Mouse (Mus musculus) heart, postnatal 0 days (tissue): ENCODE measurements at regions not wholly inside any gene's neighbourhood (a gene's known extent, or its start where the extent isn't known, plus 50 kb on each side); places are given as distances from the start of the nearest gene placed in this dataset.

Experiments used
- CTCF ChIP-seq: IDR thresholded peaks from 2 replicates; pipeline ENCODE4 v1.5.1; 2016; ENCODE audit warnings: antibody characterized with exemption, control low read depth, low read depth
- EP300 ChIP-seq: IDR thresholded peaks from 2 replicates; pipeline ENCODE4 v1.6.1; 2016; ENCODE audit warnings: antibody characterized with exemption, low read depth

DNA sequence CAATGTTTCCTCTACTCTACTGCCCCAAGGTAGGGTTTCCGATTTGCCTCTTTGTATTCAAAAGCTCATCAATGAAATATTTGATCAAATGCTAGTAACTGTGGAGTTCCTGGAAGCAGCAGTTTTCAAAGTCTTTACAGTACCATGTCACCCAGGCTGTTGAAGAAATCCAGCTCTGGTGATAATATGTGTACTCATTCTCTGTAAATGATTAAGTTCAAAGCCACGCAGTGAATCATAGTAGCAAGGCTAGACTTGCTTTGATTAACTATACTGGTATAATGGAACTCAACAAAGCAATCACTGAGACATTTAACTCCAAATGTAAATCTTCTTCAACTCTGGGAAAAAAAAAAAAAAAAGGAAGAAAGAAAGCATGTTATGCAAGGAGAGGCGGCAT is 86.8 kb upstream of the Tle4 start:
- TF ChIP-seq CTCF = no peak
- TF ChIP-seq EP300 = no peak
